Mouse (Mus musculus) heart, embryonic 14.5 days (tissue): ENCODE results near the gene Rab35. TPM values are rescaled to one million over a fixed set of nuclear protein-coding genes. Genes with fewer than 3 reads are reported as not detected.

ENCODE experiments used
- microRNA-seq: library from miRNA; unstranded; fragments of <30 nt; microRNA quantifications from one replicate; pipeline ENCODE4, GENCODE M21; 2016
- polyA plus RNA-seq: library from polyadenylated mRNA; unstranded; fragments of >200 nt; fragmentation: Nextera tagmentation; extraction: Ambion mirVana; gene quantifications from 2 replicates; pipeline ENCODE4 v1.2.1, GENCODE M21; 2014

Gene Rab35
- polyA plus RNA-seq, 1 experiment from 2014 or later = 20.1 TPM

Small RNA genes within 50 kb of the gene (microRNA-seq; reads per million reads assigned to microRNA genes)
- gene Mir7030 = not detected

Other genes starting within 250 kb of the Rab35 start
- 2.7 and 3.3 TPM in 2 replicates for gene Msi1, start 202.3 kb upstream of the Rab35 start, polyA plus RNA-seq
- not detected in 2 replicates for gene Pla2g1b, start 165.6 kb upstream of the Rab35 start, polyA plus RNA-seq
- gene Sirt4, start 147.2 kb upstream of the Rab35 start, polyA plus RNA-seq = 19.2 and 22.5 TPM in 2 replicates
- gene Pxn, start 125.2 kb upstream of the Rab35 start, polyA plus RNA-seq = 14.4 and 19.1 TPM in 2 replicates
- gene Rplp0, start 72.4 kb upstream of the Rab35 start, polyA plus RNA-seq = 1,183 and 1,268 TPM in 2 replicates
- gene Gcn1l1, start 66.7 kb upstream of the Rab35 start, polyA plus RNA-seq = 25.2 and 26.3 TPM in 2 replicates
- 6.1 and 7.1 TPM in 2 replicates for gene Bicdl1, start 99.7 kb downstream of the Rab35 start, polyA plus RNA-seq
- 15.9 and 16.7 TPM in 2 replicates for gene Cit, start 213.4 kb downstream of the Rab35 start, polyA plus RNA-seq